Mouse (Mus musculus) liver, adult 10 weeks (tissue): ENCODE measurements around the gene Olfr875. TPM values are rescaled to one million over a fixed set of nuclear protein-coding genes. Genes with fewer than 3 reads are reported as not detected.

Experiments used
- polyA plus RNA-seq: library from polyadenylated mRNA; stranded (reverse); fragments of 350-450 nt; fragmentation: Illumina TruSeq; extraction: RNeasy Lipid Tissue Mini Kit (QIAGEN cat#74804); gene quantifications from one replicate; pipeline ENCODE4 v1.2.3, GENCODE M21; 2014; ENCODE audit warnings: low read depth, low replicate concordance

Olfr875 gene
- not detected for polyA plus RNA-seq

DNA sequence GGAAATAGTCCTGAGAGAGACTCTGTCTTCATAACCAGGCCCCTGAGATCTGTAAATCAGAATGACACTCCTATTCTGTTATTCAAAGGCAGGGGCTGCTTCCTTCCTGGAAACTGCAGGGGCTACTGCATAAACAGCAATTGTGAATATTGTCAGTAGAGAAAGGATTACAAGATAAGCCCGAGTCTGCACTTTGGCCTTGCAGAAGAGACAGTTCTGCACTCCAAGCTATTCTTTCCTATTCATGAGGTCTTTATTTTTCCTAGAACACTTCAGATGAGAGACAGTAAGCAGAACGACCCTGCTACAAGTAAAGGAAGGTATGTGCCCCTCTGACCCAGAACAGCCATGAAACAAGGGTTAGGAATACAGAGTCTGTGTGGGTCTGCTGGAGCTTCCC lies at the start of gene Olfr875:
Gene Olfr875 (plus strand): TSS at position 99 of the 400 bp plus-strand sequence.

GRCm38 (mm10) chr9:37744806-37745205 lies 26.9 kb upstream of the Olfr875 start, which contains the start of gene Olfr874:
Olfr874 (plus strand) TSS chr9:37745106.

GRCm38 (mm10) chr9:37802731-37803130 lies 31.1 kb downstream of the Olfr875 start, which contains the start of gene Olfr876:
Olfr876 (plus strand) TSS chr9:37803031.

Other genes starting within 250 kb of the Olfr875 start
- gene Esam, start 243.8 kb upstream of the Olfr875 start, polyA plus RNA-seq = 3.6 TPM
- 0.79 TPM for gene Vsig2, start 232.6 kb upstream of the Olfr875 start, polyA plus RNA-seq
- gene Nrgn, start 219.0 kb upstream of the Olfr875 start, polyA plus RNA-seq = not detected
- 36.3 TPM for gene Siae, start 216.2 kb upstream of the Olfr875 start, polyA plus RNA-seq
- 1.6 TPM for gene Spa17, start 158.1 kb upstream of the Olfr875 start, polyA plus RNA-seq
- 15.2 TPM for gene Tbrg1, start 114.5 kb upstream of the Olfr875 start, polyA plus RNA-seq
- not detected for gene Panx3, start 102.6 kb upstream of the Olfr875 start, polyA plus RNA-seq
- not detected for gene Olfr160, start 55.6 kb upstream of the Olfr875 start, polyA plus RNA-seq
- not detected for gene Olfr874, start 26.8 kb upstream of the Olfr875 start, polyA plus RNA-seq
- not detected for gene Olfr876, start 31.2 kb downstream of the Olfr875 start, polyA plus RNA-seq
- gene Olfr877, start 82.4 kb downstream of the Olfr875 start, polyA plus RNA-seq = not detected
- not detected for gene Olfr145, start 124.9 kb downstream of the Olfr875 start, polyA plus RNA-seq
- not detected for gene Olfr878, start 146.0 kb downstream of the Olfr875 start, polyA plus RNA-seq
- gene Olfr881, start 220.0 kb downstream of the Olfr875 start, polyA plus RNA-seq = not detected